Mouse (Mus musculus) sigmoid colon, adult 10 weeks (tissue): Measurements from ENCODE around the gene Iqcg. TPM values are rescaled to one million over a fixed set of nuclear protein-coding genes. Genes with fewer than 3 reads are reported as not detected.

ENCODE experiments used
- polyA plus RNA-seq: library from polyadenylated mRNA; stranded (reverse); fragments of 350-450 nt; fragmentation: Illumina TruSeq; extraction: RNeasy Lipid Tissue Mini Kit (QIAGEN cat#74804); gene quantifications from one replicate; pipeline ENCODE4 v1.2.3, GENCODE M21; 2014; ENCODE audit warnings: low read depth, low replicate concordance

The Iqcg gene
- 1.7 TPM for polyA plus RNA-seq

DNA sequence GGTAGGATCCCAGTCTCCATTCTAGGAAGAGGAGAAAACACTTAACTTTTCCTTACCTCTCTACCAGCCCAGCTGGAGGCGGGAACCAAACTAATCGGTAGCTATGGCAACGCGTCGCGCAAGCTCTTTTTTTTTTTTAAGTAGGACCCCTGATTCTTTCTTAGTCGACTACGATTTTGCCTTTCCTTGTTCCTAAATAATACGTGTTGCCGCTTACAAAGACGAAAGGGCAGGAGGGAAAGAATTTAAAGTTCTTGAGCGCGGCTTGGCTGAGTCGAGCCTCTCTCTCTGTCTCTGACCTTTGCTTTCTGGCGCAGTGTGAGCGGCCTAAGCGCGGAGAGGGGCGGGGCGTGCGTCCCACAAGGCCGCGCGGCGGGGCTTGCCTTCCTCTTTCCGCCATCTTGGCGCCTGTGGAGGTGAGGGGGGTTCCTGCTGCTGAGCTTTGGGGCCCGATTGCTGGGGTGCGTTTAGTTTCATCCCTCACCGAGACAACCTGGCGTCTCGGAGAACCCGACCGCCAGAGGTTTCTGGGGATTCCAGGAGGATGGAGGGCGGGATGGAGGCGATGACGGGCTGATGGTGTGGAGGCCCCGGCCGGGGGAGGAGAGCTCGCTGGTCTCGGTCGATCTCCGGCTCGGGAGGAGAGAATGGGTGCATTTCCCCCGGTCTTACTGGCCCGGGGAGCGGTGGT lies at the start of gene Iqcg, which contains the start of gene Rpl35a:
TSS of gene Iqcg (minus strand) at position 124 of the 691 bp plus-strand sequence.
TSS of gene Rpl35a (plus strand) at position 359 of the 691 bp plus-strand sequence.

DNA sequence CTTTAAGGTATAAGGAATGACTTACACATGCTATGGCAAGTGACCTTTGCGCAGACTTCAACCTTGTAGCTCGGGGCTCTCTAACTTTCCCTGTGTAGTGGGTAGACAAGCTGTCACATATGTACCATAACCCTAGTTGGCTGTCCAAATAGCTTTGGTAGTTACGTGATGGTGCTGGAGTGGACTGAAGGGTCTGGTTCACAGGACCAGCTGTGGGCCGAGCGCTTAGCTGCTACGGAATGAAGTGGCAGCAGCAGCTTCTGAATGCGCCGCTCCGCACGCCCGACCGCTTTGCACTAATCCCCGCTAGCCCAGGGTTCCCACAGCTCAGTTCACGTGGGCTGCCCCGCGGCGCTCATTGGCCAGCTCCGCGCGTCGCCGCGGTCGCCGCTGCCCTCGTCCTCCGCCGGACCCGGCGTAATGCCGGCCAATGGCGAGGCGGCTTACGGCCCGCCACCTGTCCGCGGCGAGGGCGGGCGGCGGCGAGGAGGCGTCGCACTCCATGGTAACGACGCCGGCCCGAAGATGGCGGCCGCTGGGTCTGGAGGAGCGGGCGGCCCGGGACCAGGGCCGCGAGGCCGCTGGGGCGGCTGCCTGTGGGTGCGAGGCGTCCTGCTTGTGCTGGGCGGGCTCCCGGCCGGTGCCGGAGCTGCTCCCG lies 6.1 kb upstream of the Iqcg start, which contains the start of gene Lmln:
TSS of gene Lmln (plus strand) at position 498 of the 658 bp plus-strand sequence.

Other genes with a start within 250 kb of the Iqcg start
- gene Smbd1, start 245.7 kb downstream of the Iqcg start, polyA plus RNA-seq: not detected
- gene Fyttd1, start 178.7 kb downstream of the Iqcg start, polyA plus RNA-seq: 128 TPM
- gene Rubcn, start 178.5 kb downstream of the Iqcg start, polyA plus RNA-seq: 7.2 TPM
- 32.2 TPM for gene Lrch3, start 142.1 kb downstream of the Iqcg start, polyA plus RNA-seq
- gene Rpl35a, start 235 bp upstream of the Iqcg start, polyA plus RNA-seq: 1,014 TPM
- gene Lmln, start 6.3 kb upstream of the Iqcg start, polyA plus RNA-seq: 1.8 TPM
- 11.7 TPM for gene Osbpl11, start 128.9 kb upstream of the Iqcg start, polyA plus RNA-seq
- gene Snx4, start 195.2 kb upstream of the Iqcg start, polyA plus RNA-seq: 93.9 TPM